Mouse (Mus musculus): ENCODE data around the gene Rspo1. TPM values are rescaled to one million over a fixed set of nuclear protein-coding genes. Genes with fewer than 3 reads are reported as not detected.
"Not testable (repeated sequence)": the region's sequence is repeated elsewhere in the genome, so short reads cannot be mapped to it uniquely, and the experiment has no call there.

Rspo1 gene
- polyA plus RNA-seq (2016; fragmentation: Nextera tagmentation; extraction: Ambion mirVana) = 11.0 and 16.4 TPM in 2 replicates

GRCm38 (mm10) chr4:124985671-124986602 is at the start of gene Rspo1:
Gene Rspo1 (plus strand): TSS chr4:124986430.
- H3K9me3 ChIP-seq (replicated peaks) = no peaks in the 10 kb centered on the region
- H3K36me3 ChIP-seq = no peaks in the 10 kb centered on the region
- H3K27ac ChIP-seq (replicated peaks) = peak within 1 kb of the TSS; percentile 74
- peak within 1 kb of the TSS; percentile 60 for H3K4me3 ChIP-seq
- WGBS = 1% methylated on average over 61 of the region's 62 CpGs
- H3K4me1 ChIP-seq = peaks cover 76% of the 10 kb centered on the region
- peaks cover 98% of the 10 kb centered on the region for H3K27me3 ChIP-seq (ENCODE audit: low read depth, poor library complexity, severe bottlenecking)
- no peak for DNase-seq (ENCODE audit: low spot score)

- peak; percentile 93 for DNase-seq (ENCODE audit: low spot score)
- WGBS = under 1% methylated on average over 52 of the region's 52 CpGs
- Histone ChIP-seq H3K27ac (replicated peaks) (peak within 1 kb of the TSS; percentile 92), H3K4me1 (peaks cover 34% of the 10 kb centered on the region), H3K27me3 (ENCODE audit: low read depth, poor library complexity, severe bottlenecking) (no peaks in the 10 kb centered on the region), H3K9me3 (replicated peaks) (no peaks in the 10 kb centered on the region), H3K36me3 (peaks cover 39% of the 10 kb centered on the region), H3K4me3 (peak within 1 kb of the TSS; percentile 97)
These were observed 49.4 kb upstream of the Rspo1 start, which contains the start of gene 9930104L06Rik for GRCm38 (mm10) chr4:124936613-124937471. Gene 9930104L06Rik (plus strand): TSS chr4:124937048.

- 97% methylated on average over 4 of the region's 4 CpGs for WGBS
- H3K4me1 ChIP-seq = peaks cover 34% of the 10 kb centered on the region
- H3K4me3 ChIP-seq = peak within 1 kb of the TSS; percentile 23; the same call in 1 of the 2 replicates
- not testable (repeated sequence) for H3K27me3 ChIP-seq (ENCODE audit: low read depth, poor library complexity, severe bottlenecking); H3K9me3 ChIP-seq (replicated peaks); DNase-seq (ENCODE audit: low spot score); H3K27ac ChIP-seq (replicated peaks)
- peaks cover 57% of the 10 kb centered on the region for H3K36me3 ChIP-seq
These were observed 47.0 kb upstream of the Rspo1 start, which contains the start of gene Cdca8 for GRCm38 (mm10) chr4:124939211-124939610. Gene Cdca8 (minus strand): TSS chr4:124939311.

- H3K9me3 ChIP-seq (replicated peaks) = no peaks in the 10 kb centered on the region
- H3K36me3 ChIP-seq = peaks cover 51% of the 10 kb centered on the region
- no peaks in the 10 kb centered on the region for H3K27me3 ChIP-seq (ENCODE audit: low read depth, poor library complexity, severe bottlenecking)
- DNase-seq (ENCODE audit: low spot score) = peak; percentile 85
- H3K4me3 ChIP-seq = no peak overlapping the region
- no peak overlapping the region for H3K27ac ChIP-seq (replicated peaks)
- H3K4me1 ChIP-seq = peaks cover 9% of the 10 kb centered on the region
- 16% methylated on average over 4 of the region's 4 CpGs for WGBS
These were observed 43.2 kb upstream of the Rspo1 start for GRCm38 (mm10) chr4:124943022-124943421.

GRCm38 (mm10) chr4:124943781-124944180 is 42.4 kb upstream of the Rspo1 start:
- 87% methylated on average over 5 of the region's 5 CpGs for WGBS
- no peak for DNase-seq (ENCODE audit: low spot score)

GRCm38 (mm10) chr4:124944961-124945360 is 41.3 kb upstream of the Rspo1 start:
- Histone ChIP-seq H3K27ac (replicated peaks) (no peak overlapping the region), H3K9me3 (replicated peaks) (no peaks in the 10 kb centered on the region), H3K4me3 (no peak overlapping the region), H3K4me1 (peaks cover 4% of the 10 kb centered on the region), H3K27me3 (ENCODE audit: low read depth, poor library complexity, severe bottlenecking) (no peaks in the 10 kb centered on the region), H3K36me3 (peaks cover 35% of the 10 kb centered on the region)
- DNase-seq (ENCODE audit: low spot score) = no peak
- 62% methylated on average over 2 of the region's 2 CpGs for WGBS

More at GRCm38 (mm10) chr4:124943781-124944180, 42.4 kb upstream of the Rspo1 start:
- peaks cover 4% of the 10 kb centered on the region for H3K4me1 ChIP-seq
- no peak overlapping the region for H3K27ac ChIP-seq (replicated peaks)
- H3K27me3 ChIP-seq (ENCODE audit: low read depth, poor library complexity, severe bottlenecking) = no peaks in the 10 kb centered on the region
- peaks cover 45% of the 10 kb centered on the region for H3K36me3 ChIP-seq
- no peak overlapping the region for H3K4me3 ChIP-seq
- no peaks in the 10 kb centered on the region for H3K9me3 ChIP-seq (replicated peaks)

GRCm38 (mm10) chr4:124949488-124949887 is 36.7 kb upstream of the Rspo1 start:
- H3K27ac ChIP-seq (replicated peaks) = no peak overlapping the region
- no peaks in the 10 kb centered on the region for H3K27me3 ChIP-seq (ENCODE audit: low read depth, poor library complexity, severe bottlenecking)
- H3K4me1 ChIP-seq = no peaks in the 10 kb centered on the region
- no peaks in the 10 kb centered on the region for H3K9me3 ChIP-seq (replicated peaks)
- WGBS = 85% methylated on average over 3 of the region's 3 CpGs
- no peak overlapping the region for H3K4me3 ChIP-seq
- DNase-seq (ENCODE audit: low spot score) = no peak
- H3K36me3 ChIP-seq = no peaks in the 10 kb centered on the region

- no peak overlapping the region for H3K4me3 ChIP-seq
- 89% methylated on average over 21 of the region's 21 CpGs for WGBS
- no peaks in the 10 kb centered on the region for H3K36me3 ChIP-seq
- H3K4me1 ChIP-seq = no peaks in the 10 kb centered on the region
- H3K9me3 ChIP-seq (replicated peaks) = no peaks in the 10 kb centered on the region
- H3K27ac ChIP-seq (replicated peaks) = no peak overlapping the region
- H3K27me3 ChIP-seq (ENCODE audit: low read depth, poor library complexity, severe bottlenecking) = no peaks in the 10 kb centered on the region
- no peak for DNase-seq (ENCODE audit: low spot score)
These were observed 35.8 kb upstream of the Rspo1 start for GRCm38 (mm10) chr4:124950181-124951035.

- WGBS = 59% methylated on average over 10 of the region's 10 CpGs
- no peaks in the 10 kb centered on the region for H3K9me3 ChIP-seq (replicated peaks)
These were observed 35.2 kb upstream of the Rspo1 start for GRCm38 (mm10) chr4:124951036-124951433.

GRCm38 (mm10) chr4:124953546-124953945 is 32.7 kb upstream of the Rspo1 start:
- H3K27ac ChIP-seq (replicated peaks) = no peak overlapping the region
- no peaks in the 10 kb centered on the region for H3K27me3 ChIP-seq (ENCODE audit: low read depth, poor library complexity, severe bottlenecking)
- no peaks in the 10 kb centered on the region for H3K9me3 ChIP-seq (replicated peaks)
- H3K4me1 ChIP-seq = no peaks in the 10 kb centered on the region
- WGBS = 79% methylated on average over 4 of the region's 4 CpGs
- no peaks in the 10 kb centered on the region for H3K36me3 ChIP-seq
- DNase-seq (ENCODE audit: low spot score) = no peak
- no peak overlapping the region for H3K4me3 ChIP-seq

More at GRCm38 (mm10) chr4:124951036-124951433, 35.2 kb upstream of the Rspo1 start:
- Histone ChIP-seq H3K27ac (replicated peaks) (no peak overlapping the region), H3K4me3 (no peak overlapping the region), H3K36me3 (no peaks in the 10 kb centered on the region), H3K4me1 (no peaks in the 10 kb centered on the region), H3K27me3 (ENCODE audit: low read depth, poor library complexity, severe bottlenecking) (no peaks in the 10 kb centered on the region)
- DNase-seq (ENCODE audit: low spot score) = no peak

GRCm38 (mm10) chr4:124957284-124957683 is 28.9 kb upstream of the Rspo1 start:
- 83% methylated on average over 2 of the region's 2 CpGs for WGBS
- no peak overlapping the region for H3K27ac ChIP-seq (replicated peaks)

More at GRCm38 (mm10) chr4:124957284-124957683, 28.9 kb upstream of the Rspo1 start:
- 0 out of 2 replicates have a peak, but pooled peaks cover 4% of the 10 kb centered on the region for H3K4me1 ChIP-seq
- no peak for DNase-seq (ENCODE audit: low spot score)
- H3K27me3 ChIP-seq (ENCODE audit: low read depth, poor library complexity, severe bottlenecking) = no peaks in the 10 kb centered on the region
- no peaks in the 10 kb centered on the region for H3K36me3 ChIP-seq
- H3K4me3 ChIP-seq = no peak overlapping the region
- no peaks in the 10 kb centered on the region for H3K9me3 ChIP-seq (replicated peaks)

Measured in midbrain, embryonic 10.5 days (tissue).